Mouse (Mus musculus) Patski (cell line): ENCODE measurements around the gene Klhl7. TPM values are rescaled to one million over a fixed set of nuclear protein-coding genes. Genes with fewer than 3 reads are reported as not detected.
"Not testable (repeated sequence)": the region's sequence is repeated elsewhere in the genome, so short reads cannot be mapped to it uniquely, and the experiment has no call there.

ENCODE experiments used
- ATAC-seq: fragments of 100-300 bp; one replicate; pipeline ENCODE4 v1.8.0; 2021
- CTCF ChIA-PET: fragments of 350-600 bp; sonication (Branson Sonifier 250); formaldehyde crosslinking; loops from one replicate; lab custom pipeline; 2022; ENCODE audit warnings: inconsistent platforms; lab: Charles Lee
- POLR2A ChIA-PET: fragments of 350-600 bp; sonication (Branson Sonifier 250); formaldehyde crosslinking; loops from one replicate; lab custom pipeline; 2022; ENCODE audit warnings: antibody characterized with exemption, inconsistent platforms; lab: Charles Lee
- DNase-seq: peaks from one replicate; pipeline ENCODE4 v3.0.0-alpha.2; 2011; ENCODE audit warnings: low read depth, low spot score
- H3K27me3 ChIP-seq: fragments of 371-371 bp; one replicate; pipeline ENCODE4 v1.5.1; 2021
- CTCF ChIP-seq: fragments of 100-300 bp; IDR thresholded peaks from one replicate; pipeline ENCODE4 v1.5.1; 2021
- in situ Hi-C: fragments of 300-500 bp; cut with MboI; formaldehyde crosslinking; loops from 3 replicates; pipeline ENCODE4 v1.11.1; 2018; ENCODE audit warnings: low pct_unique_long_range_greater_than_20kb, mixed read lengths
- polyA plus RNA-seq: library from polyadenylated mRNA; unstranded; gene quantifications from one replicate; pipeline ENCODE4 v1.2.3, GENCODE M21; 2021

The Klhl7 gene
- polyA plus RNA-seq, 1 experiment from 2014 or later: 40.1 TPM

GRCm38 (mm10) chr5:24095393-24095792 is 5.0 kb upstream of the Klhl7 start:
- ChIA-PET CTCF (no interaction called here), POLR2A (no interaction called here)
- DNase-seq (no peak), ATAC-seq (no peak)
- no peak for TF ChIP-seq CTCF
- peaks cover 13% of the 10 kb centered on the region for H3K27me3 ChIP-seq
- in situ Hi-C loops: no loop called here

GRCm38 (mm10) chr5:24095881-24096280 is 4.5 kb upstream of the Klhl7 start:
- in situ Hi-C loops: no loop called here
- POLR2A ChIA-PET: no interaction called here
- no peak for TF ChIP-seq CTCF
- peaks cover 13% of the 10 kb centered on the region for H3K27me3 ChIP-seq
- ATAC-seq (no peak), DNase-seq (no peak)
- CTCF ChIA-PET: no interaction called here

GRCm38 (mm10) chr5:24100810-24101311 is 456 bp downstream of the Klhl7 start:
- H3K27me3 ChIP-seq: no peaks in the 10 kb centered on the region
- no peak for TF ChIP-seq CTCF
- CTCF ChIA-PET: interaction anchor here (1.4 to 1.8 kb wide), 2 partner anchors 10 to 275 kb away, joined by 4 to 8 read pairs; no protein-coding TSS in a partner anchor
- POLR2A ChIA-PET: interaction anchor here (1.1 kb wide), 1 partner anchor 64 kb away, joined by 5 read pairs; the partner anchor contains the start of gene Nupl2
- ATAC-seq: peak; percentile 63
- in situ Hi-C loops: no loop called here
- DNase-seq: peak; percentile 7

- DNase-seq (no peak), ATAC-seq (no peak)
- TF ChIP-seq CTCF: no peak
- no peaks in the 10 kb centered on the region for H3K27me3 ChIP-seq
- in situ Hi-C loops: no loop called here
- CTCF ChIA-PET: interaction anchor here (0.9 to 1.8 kb wide), 6 partner anchors 9 to 275 kb away, joined by 3 to 8 read pairs (median 4); no protein-coding TSS in a partner anchor
- POLR2A ChIA-PET: interaction anchor here (1.1 kb wide), 1 partner anchor 63 kb away, joined by 5 read pairs; the partner anchor contains the start of gene Nupl2
Observed at GRCm38 (mm10) chr5:24101446-24102140, 1.2 kb downstream of the Klhl7 start.

- H3K27me3 ChIP-seq, in situ Hi-C loops, DNase-seq, ATAC-seq, POLR2A ChIA-PET: not testable (repeated sequence)
- CTCF ChIA-PET: interaction anchor here (1.1 kb wide), 1 partner anchor 179 kb away, joined by 3 read pairs; no protein-coding TSS in a partner anchor
Observed at GRCm38 (mm10) chr5:24103235-24103634, 2.8 kb downstream of the Klhl7 start.

GRCm38 (mm10) chr5:24103841-24104240 is 3.4 kb downstream of the Klhl7 start:
- ATAC-seq: no peak
- no peaks in the 10 kb centered on the region for H3K27me3 ChIP-seq
- in situ Hi-C loops: no loop called here
- CTCF ChIA-PET: interaction anchor here (1.1 kb wide), 1 partner anchor 179 kb away, joined by 3 read pairs; no protein-coding TSS in a partner anchor
- TF ChIP-seq CTCF: no peak
- POLR2A ChIA-PET: no interaction called here
- no peak for DNase-seq

GRCm38 (mm10) chr5:24107071-24107739 is 6.8 kb downstream of the Klhl7 start:
- ChIA-PET CTCF (interaction anchor here (2.7 kb wide), 1 partner anchor 26 kb away, joined by 7 read pairs; no protein-coding TSS in a partner anchor), POLR2A (no interaction called here)
- no peak for TF ChIP-seq CTCF
- no peak for DNase-seq
- ATAC-seq: no peak
- H3K27me3 ChIP-seq: no peaks in the 10 kb centered on the region
- in situ Hi-C loops: no loop called here

GRCm38 (mm10) chr5:24107740-24108098 is 7.3 kb downstream of the Klhl7 start:
- in situ Hi-C loops: no loop called here
- DNase-seq (no peak), ATAC-seq (no peak)
- CTCF ChIA-PET: no interaction called here
- TF ChIP-seq CTCF: no peak
- POLR2A ChIA-PET: no interaction called here
- no peaks in the 10 kb centered on the region for H3K27me3 ChIP-seq

- CTCF ChIA-PET: interaction anchor here (2.3 kb wide), 1 partner anchor 9 kb away, joined by 8 read pairs; no protein-coding TSS in a partner anchor
- DNase-seq: no peak
- no peak for ATAC-seq
- no peaks in the 10 kb centered on the region for H3K27me3 ChIP-seq
- in situ Hi-C loops: no loop called here
- POLR2A ChIA-PET: interaction anchor here (1.6 kb wide), 1 partner anchor 16 kb away, joined by 4 read pairs; no protein-coding TSS in a partner anchor
- TF ChIP-seq CTCF: no peak
Observed at GRCm38 (mm10) chr5:24110068-24110467, 9.7 kb downstream of the Klhl7 start.

- DNase-seq (no peak), ATAC-seq (no peak)
- no peaks in the 10 kb centered on the region for H3K27me3 ChIP-seq
- in situ Hi-C loops: no loop called here
- CTCF ChIA-PET: interaction anchor here (1.1 to 2.3 kb wide), 2 partner anchors 11 kb away, joined by 3 to 8 read pairs; no protein-coding TSS in a partner anchor
- POLR2A ChIA-PET: no interaction called here
- TF ChIP-seq CTCF: no peak
Observed at GRCm38 (mm10) chr5:24112116-24112903, 11.9 kb downstream of the Klhl7 start.
